Mouse (Mus musculus) lung, embryonic 16.5 days (tissue): Measurements from ENCODE around the gene Gm21854. TPM values are rescaled to one million over a fixed set of nuclear protein-coding genes. Genes with fewer than 3 reads are reported as not detected.
"Not testable (repeated sequence)": the region's sequence is repeated elsewhere in the genome, so short reads cannot be mapped to it uniquely, and the experiment has no call there.

Experiments
- ATAC-seq: fragments of 200-750 bp; cut with Nextera tagmentation; 2 replicates; pipeline ENCODE4 v1.8.0; 2017; ENCODE audit warnings: low read depth, mild to moderate bottlenecking, moderate library complexity
- H3K27ac ChIP-seq: fragments of 300-500 bp; sonication (generic); 2 replicates; pipeline ENCODE4 v1.5.1; 2014; ENCODE audit warnings: mild to moderate bottlenecking, control low read depth, low read length
- H3K27me3 ChIP-seq: fragments of 300-500 bp; sonication (generic); 2 replicates; pipeline ENCODE4 v1.6.1; 2014; ENCODE audit warnings: low read depth, low read length, mixed read lengths; ENCODE audit not compliant: control insufficient read depth, insufficient read depth
- H3K36me3 ChIP-seq: fragments of 300-500 bp; sonication (generic); 2 replicates; pipeline ENCODE4 v1.6.1; 2014; ENCODE audit warnings: low read length; ENCODE audit not compliant: control insufficient read depth, insufficient read depth
- H3K4me1 ChIP-seq: fragments of 300-500 bp; sonication (generic); replicated peaks from 2 replicates; pipeline ENCODE4 v1.6.1; 2014; ENCODE audit warnings: low read length, mixed read lengths; ENCODE audit not compliant: control insufficient read depth, insufficient read depth
- H3K4me2 ChIP-seq: fragments of 300-500 bp; sonication (generic); 2 replicates; pipeline ENCODE4 v1.6.1; 2014; ENCODE audit warnings: low read depth, low read length, control low read depth
- H3K4me3 ChIP-seq: fragments of 300-500 bp; sonication (generic); 2 replicates; pipeline ENCODE4 v1.5.1; 2014; ENCODE audit warnings: mild to moderate bottlenecking, low read length, control low read depth
- H3K9ac ChIP-seq: fragments of 300-500 bp; sonication (generic); 2 replicates; pipeline ENCODE4 v1.6.1; 2014; ENCODE audit warnings: low read length, control low read depth
- H3K9me3 ChIP-seq: fragments of 300-500 bp; sonication (generic); 2 replicates; pipeline ENCODE4 v1.6.1; 2016; ENCODE audit warnings: low read length; ENCODE audit not compliant: control insufficient read depth
- polyA plus RNA-seq: library from polyadenylated mRNA; unstranded; fragments of >200 nt; fragmentation: Nextera tagmentation; extraction: Ambion mirVana; gene quantifications from 2 replicates; pipeline ENCODE4 v1.2.1, GENCODE M21; 2015

Gene Gm21854
- not detected in 2 replicates for polyA plus RNA-seq

GRCm38 (mm10) chrY:5656686-5657085 lies at the start of gene Gm21854:
Gm21854 (plus strand) TSS chrY:5656986.
- not testable (repeated sequence) for H3K9ac ChIP-seq, H3K36me3 ChIP-seq, H3K27me3 ChIP-seq, ATAC-seq, H3K4me1 ChIP-seq, H3K4me3 ChIP-seq, H3K9me3 ChIP-seq, H3K4me2 ChIP-seq, H3K27ac ChIP-seq

Other genes starting within 250 kb of the Gm21854 start
- not detected in 2 replicates for gene Gm20914, start 69.0 kb downstream of the Gm21854 start, polyA plus RNA-seq
- not detected in 2 replicates for gene Gm28171, start 136.4 kb downstream of the Gm21854 start, polyA plus RNA-seq